Mouse (Mus musculus) adrenal gland, adult 2 months (tissue): Measurements from ENCODE around the gene Gm5475. TPM values are rescaled to one million over a fixed set of nuclear protein-coding genes. Genes with fewer than 3 reads are reported as not detected.
"Not testable (repeated sequence)": the region's sequence is repeated elsewhere in the genome, so short reads cannot be mapped to it uniquely, and the experiment has no call there.

Source experiments
- DNase-seq: peaks from one replicate; pipeline ENCODE4 v3.0.0; 2021
- long read RNA-seq: library from polyadenylated mRNA; stranded (forward); transcript quantifications from one replicate; pipeline ENCODE4 v2.0.0, GENCODE M21; 2021
- polyA plus RNA-seq: library from polyadenylated mRNA; depleted of rRNA; stranded (reverse); fragments of >200 nt; gene quantifications from 2 replicates; pipeline ENCODE4 v1.2.3, GENCODE M21; 2012; rRNA removed
- total RNA-seq, 2 experiments: library from RNA; stranded (reverse); gene quantifications; 2 replicates each; pipeline ENCODE4 v1.2.3; 2021

The Gm5475 gene
- total RNA-seq, result not detected
- 0.06 and 0.19 TPM in 2 replicates for polyA plus RNA-seq
- long read RNA-seq, result 0 reads

DNA sequence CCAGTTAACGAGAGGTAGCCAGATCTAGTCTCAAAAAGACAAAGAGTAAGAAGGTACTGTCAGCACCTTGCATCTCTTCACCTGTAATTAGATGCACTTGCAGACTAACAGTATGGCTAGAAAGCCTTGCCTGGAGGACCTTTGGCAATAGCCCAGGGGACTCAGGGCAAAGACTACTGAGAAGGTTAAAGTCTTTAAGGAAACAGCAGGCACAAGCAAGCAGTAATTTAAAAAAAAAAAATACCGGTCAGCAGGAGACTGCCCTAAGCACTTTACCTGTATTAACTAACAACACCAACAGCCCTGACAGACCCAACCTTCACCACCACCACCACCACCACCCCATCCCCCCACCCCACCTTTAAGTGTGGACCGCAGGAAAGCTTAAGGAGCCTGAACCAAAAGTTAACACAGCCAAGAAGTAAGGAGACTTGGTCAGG is at the start of gene Gm5475:
Gene Gm5475, plus strand, starts transcription at position 390 of the 440 bp plus-strand sequence.
- not testable (repeated sequence) for DNase-seq

DNA sequence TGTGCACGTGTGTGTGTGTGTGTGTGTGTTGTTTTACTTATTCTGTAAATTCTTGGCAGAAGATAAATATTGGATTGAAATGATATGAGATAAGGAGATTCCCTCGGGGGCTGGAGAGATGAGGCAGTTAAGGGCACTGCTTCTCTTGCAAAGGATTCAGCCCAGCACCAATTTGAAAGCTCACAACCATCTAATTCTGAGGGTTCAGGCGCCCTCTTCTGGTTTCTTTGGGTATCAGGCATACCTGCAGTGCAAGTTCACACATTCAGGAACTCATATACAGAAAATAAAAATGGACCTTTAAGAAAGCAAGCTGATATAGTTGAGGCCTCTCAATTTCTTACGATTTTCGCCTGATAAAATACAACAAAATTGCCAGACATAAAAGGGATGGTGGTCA is 46.9 kb upstream of the Gm5475 start:
- peak; percentile 52 for DNase-seq

DNA sequence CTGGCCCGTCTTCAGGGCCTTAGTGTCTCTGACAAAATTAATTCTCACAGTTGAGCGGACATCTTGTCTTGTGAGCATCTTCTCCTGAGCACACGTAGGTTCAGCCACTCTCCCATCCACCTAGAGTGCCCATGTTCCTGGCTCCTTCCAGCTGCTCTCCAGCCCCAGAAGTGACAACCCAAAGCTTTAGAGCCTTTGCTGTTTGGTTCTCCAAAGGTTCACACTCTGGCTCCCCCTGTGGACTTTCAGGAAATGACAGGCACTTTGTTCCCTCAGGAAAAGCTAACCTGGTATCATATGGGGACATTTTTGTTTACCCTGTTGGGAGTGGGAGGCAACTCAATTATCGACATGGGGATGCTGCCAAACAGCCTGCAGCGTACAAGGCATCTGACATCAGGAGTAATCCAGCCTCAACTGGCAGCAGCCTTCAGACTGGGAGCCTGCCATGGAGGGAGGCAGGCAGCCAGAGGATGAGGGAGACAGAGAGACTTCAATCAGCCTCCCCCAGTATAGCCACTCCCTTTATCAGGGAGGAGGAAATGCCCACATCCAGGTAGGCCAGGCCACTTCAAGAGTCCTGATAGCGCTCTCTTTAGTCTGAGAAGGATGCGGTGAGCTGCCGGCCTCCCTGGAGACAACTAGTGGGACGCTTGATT is 44.0 kb upstream of the Gm5475 start:
- DNase-seq, result peak; percentile 32

DNA sequence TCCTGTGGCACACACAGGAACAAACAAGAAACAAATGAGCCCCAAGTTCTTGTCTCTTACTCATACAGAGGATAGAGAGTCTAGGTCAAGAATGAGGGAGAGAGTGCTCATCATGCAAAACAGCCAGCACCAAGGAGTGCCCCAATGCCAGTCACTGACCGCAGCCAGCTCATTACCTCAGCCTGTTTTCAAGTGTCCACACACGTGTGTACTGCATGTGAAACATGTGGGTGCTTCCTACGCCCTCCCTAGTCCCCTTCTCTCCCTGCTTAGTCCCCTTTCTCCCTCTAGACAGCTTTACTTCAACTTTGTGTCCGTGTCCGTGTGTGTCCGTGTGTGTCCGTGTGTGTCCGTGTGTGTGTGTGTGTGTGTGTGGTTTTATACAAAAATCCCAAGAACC is 42.3 kb upstream of the Gm5475 start:
- no peak for DNase-seq

DNA sequence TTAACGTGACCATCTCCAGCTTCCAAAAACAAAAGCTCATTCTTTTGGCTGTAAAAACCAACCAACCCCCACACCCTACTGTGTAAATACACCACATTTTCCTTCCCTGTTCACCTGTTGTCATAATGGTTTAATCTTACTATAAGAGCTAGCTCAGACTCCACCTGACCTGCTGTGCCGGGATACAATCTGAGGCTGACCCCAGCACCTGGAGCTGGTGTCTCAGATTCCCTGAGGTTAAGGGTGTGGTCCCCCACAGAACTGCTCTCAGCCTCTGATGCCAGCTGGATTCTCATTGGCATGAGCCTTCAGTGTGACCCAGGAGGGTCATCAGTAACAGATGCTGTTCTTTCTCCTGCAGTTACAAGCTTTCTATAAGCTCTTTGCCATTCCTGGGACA is 41.8 kb upstream of the Gm5475 start:
- DNase-seq, result no peak

DNA sequence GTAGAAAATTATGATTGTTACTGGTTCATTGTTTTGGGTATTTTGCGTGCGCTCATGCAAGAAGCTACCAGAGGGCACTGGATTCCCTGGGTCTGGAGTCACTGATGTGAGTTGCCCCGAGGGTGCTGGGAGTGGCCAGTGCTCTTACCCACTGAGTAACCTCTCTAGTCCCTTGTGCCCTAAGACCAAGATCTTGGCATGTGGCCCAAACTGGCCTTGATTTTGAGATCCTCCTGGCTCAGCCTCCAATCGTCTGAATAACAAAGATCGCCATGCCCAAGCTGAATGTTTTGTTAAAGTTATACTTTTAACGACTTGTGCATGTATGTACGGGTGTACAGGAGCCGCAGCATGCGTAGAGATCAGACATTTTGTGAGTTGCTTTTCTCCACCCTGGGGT is 36.2 kb upstream of the Gm5475 start:
- no peak for DNase-seq

DNA sequence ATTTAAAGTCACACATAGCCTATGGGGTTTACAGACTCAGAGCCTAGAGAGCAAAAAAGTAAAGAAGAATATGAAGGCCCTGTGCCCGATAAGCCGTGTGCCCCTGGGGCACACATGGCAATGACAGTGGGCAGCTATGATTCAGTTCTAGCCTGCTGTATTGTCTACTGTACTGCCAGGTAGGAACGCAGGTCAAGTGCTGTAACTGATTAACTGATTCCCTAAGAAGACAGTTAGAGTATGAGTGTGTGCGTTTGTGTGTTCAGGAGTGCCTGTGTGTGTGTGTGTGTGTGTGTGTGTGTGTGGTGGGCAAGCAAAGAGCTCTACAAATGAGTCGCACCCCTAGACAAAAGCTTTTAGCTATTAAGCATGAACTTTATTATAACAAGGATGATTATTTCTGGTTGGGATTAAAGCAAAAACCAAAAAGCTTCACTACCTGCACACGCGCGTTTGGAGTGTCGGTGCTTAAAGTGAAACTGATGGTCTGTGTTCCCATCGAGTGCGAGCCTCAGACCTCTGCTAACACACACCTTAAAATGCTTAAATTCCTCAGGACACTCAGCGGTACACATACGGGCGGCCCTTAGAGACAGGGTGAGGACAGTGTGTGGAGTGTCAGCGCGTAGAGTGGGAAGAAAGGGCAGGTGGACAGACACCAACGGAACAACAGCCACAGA is 34.3 kb upstream of the Gm5475 start:
- no peak for DNase-seq

DNA sequence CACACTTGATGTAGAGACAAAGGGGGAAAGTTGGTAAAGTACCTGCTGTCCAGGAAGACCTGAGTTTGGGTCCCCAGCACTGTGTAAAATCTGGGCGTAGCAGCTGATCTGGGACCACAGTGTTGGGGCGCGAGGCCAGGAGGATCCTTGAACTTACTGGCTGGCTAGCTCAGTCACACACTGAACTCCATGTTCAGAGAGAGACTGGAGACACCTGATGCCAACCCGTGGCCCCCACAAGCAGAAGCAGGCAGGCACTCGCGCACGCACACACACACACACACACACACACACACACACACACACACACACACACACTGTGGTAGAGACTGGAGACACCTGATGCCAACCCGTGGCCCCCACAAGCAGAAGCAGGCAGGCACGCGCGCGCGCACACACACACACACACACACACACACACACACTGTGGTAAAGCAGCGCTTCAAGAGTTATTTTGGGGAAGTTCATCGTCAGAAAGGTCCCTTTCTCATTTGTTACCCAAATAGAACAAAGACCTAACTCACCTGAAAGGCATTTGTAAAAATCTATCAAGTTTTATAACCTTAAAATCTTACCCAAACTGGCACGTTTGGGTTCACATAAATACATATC is 33.6 kb upstream of the Gm5475 start:
- no peak for DNase-seq

DNA sequence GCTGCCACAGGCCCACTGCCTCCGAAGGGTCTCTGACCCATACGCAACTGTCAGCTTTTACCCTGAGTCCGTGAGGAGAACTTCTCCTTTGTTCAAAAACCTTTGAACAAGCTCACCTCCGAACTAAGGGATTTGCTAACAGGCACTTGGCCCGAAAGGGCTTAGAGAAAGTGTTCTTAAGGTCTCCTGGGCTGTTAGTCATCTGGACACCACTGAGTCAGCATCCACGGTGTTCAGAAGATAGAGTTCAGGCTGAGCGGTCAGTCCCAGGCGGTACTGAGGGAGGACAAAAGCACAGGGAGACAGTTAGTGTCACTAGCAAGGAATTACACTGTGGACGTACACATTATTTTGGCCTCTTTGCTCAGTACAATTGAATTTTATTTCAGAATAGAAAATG is 33.1 kb upstream of the Gm5475 start:
- DNase-seq, result peak; percentile 58

DNA sequence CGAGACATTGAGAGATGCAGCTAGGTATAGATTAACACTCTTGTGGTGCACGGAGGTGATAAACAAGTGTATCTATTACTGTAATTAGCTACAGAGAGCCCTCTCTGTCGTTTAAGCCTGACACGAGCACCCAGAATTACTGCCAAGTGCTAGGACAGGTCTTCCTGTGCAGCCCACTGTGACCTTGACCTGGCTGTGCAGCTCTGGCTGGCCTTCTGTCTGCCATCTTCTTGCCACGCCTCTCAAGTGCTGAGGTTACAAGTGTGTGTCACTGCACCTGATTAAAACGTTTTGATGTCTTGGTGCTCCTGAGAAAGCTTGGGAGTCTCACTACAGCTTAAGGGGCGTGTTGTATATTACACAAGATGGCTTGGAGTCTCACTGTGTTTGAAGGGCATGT is 30.9 kb upstream of the Gm5475 start:
- no peak for DNase-seq

DNA sequence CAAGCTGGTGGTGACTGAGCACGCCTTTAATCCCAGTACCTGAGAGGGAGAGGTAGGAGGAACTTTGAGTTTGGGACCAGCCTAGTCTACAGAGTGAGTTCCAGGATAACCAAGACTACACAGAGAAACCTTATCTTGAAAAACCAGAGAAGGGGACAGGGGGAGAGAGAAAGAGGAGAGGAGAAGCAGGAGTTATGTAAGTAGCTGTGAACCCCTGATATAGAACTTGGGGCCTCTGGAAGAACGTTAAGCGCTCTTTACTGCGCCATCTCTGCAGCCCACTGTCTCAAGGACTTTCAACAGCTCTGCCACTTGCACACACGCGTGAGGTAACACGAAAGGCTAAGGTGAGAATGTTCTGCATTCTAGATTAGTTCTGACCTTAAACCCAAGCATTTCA is 30.3 kb upstream of the Gm5475 start:
- no peak for DNase-seq

DNA sequence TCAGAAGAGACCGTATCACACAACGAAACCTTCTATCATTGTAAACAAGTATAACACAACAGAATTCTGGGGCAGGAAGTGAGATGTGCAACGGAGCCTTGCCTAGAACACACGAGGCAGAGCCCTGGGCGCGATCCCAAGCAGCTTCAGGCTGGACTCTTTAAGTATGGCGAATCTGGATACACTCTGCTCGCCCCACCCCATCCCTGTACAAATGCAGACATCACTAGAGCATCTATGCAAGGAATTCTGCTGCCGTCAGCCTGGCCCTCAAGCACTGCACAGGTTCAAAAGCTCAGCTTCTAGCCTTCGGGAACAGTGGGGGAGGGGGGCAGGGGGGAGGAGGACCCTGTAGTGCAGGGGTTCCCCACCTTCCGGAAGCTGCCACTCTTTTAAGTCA is 28.9 kb upstream of the Gm5475 start:
- no peak for DNase-seq

DNA sequence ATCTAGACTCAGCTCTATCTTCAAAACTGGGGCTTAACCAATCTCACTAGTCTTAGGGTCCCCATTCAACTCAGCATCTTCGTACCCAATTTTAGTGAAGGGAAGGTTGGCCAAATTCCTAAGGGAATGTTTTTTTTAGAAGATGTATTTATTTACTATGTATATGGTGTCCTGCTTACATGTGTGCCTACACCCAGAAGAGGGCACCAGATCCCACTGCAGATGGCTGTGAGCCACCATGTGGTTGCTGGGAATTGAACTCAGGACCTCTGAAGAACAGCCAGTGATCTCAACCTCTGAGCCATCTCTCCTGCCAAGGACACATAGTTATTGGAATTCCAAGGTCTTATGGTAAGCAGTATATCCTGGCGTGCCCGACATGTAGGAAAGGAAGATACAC is 26.4 kb upstream of the Gm5475 start:
- no peak for DNase-seq

DNA sequence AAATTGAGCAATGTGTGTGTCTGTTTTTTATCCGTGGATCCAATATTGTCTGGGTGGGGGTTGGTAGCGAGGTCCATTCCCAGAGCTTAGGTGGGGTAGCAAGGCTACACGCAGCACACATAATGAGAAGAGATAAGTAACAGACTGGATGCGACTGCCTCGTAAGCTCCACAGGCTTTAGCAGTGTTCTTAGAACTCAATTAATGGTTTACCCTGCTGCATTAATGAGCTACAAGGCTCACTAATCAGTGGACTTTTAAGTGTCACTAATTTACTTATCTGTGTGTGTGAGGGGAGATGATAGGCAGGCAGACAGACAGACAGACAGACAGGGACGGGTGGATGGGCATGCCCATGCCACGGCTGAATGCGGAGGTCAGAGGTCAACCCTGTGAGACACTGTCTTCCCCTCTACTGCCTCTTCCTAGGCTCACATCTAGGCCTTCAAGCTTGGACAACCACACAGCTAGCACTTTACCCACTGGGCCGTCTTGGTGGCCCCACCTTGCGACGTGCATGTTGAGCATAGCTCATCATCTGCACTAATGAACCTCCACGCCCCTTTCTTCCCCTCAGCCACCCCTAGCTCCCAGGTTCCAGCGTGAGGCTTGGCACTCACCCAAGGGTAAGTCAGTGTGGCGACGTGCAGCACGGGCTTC is 21.2 kb upstream of the Gm5475 start:
- no peak for DNase-seq

DNA sequence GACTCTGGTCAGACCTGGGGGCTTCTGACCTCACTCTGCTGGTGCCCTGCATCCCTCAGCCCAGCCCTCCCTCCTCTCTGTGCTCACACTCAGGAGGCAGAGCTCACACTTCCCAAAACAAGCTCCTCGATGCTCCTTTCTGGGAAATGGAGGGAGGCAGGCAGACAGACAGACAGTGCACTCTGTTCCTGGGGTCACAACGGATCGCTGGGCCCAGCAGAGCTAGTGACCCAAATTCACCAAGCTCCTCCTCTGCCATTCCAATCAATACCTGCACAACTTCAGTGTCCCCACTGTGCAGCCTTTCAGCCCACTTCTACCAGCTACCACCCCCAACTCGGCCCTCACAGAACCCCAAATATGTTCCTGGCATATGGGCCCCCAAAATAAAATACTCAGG is 20.1 kb upstream of the Gm5475 start:
- no peak for DNase-seq

DNA sequence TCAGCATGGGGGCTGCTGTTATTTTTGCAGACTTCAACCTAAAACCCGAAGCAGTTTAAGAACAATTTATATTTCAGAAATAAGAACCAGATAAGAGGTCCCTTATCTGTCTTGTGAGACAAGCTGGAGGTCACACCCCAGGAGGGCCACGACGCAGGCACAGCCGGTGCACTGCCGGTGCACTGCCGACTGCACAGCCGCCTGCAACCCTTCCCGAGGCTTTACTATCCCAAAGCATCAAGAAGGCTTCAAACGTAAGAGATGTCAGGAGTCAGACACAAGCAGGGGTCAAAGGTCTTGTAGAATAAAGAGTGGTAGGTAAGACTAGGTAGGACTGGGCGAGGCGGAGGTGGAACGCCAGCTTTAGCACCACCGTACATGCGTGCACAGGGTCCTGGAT is 19.6 kb upstream of the Gm5475 start:
- no peak for DNase-seq

DNA sequence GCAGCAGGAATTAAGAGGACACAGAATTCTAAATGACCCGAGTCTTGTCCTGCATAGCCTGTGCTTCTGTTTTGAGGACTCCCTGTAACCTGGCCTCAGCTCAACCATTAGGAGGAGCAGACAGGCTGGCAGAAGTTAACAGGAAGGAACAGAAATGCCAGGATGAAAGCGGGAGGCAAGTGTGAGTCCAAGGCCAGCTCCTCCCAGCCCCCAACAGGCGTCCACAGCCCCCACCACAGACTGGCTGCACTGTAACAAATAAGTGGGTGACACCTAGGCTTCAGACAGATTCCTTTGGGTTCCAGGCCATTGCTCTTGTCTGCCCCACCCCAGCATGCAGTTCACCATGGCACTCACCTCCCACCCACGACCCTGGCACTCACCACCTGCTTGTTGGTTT is 19.1 kb upstream of the Gm5475 start:
- DNase-seq, result peak; percentile 66

DNA sequence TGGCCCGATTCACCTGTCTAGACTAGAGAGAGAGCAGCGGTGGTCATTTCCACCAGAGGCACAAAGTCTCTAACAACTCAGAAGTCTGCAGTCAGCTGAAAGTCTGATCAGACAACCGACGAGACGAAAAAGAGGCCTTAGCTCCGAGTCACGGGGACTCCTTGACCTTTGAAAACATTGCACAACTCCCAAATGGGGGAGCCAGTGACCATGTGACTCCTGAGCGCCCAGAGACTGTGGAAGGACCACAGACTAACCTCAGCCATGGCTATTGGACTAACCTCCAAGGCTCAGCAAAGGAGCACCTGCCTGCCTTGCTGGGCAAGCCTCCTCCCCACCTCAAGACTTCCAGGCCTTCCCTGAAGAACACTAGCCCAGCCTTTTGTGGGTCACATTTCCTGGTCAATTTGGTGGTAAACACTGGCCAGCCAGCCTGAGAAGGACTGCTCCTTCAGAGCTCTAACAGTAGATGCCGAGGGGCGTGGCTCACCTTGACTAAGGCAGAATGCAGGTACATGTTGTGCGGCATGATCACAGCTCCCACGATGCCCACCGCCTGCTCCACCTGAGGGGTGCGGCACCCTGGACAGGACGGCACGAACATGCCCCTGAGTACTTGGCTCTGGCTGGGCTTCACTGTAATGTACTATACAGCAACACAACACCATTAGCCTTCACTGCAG is 18.5 kb upstream of the Gm5475 start:
- peak; percentile 84 for DNase-seq

DNA sequence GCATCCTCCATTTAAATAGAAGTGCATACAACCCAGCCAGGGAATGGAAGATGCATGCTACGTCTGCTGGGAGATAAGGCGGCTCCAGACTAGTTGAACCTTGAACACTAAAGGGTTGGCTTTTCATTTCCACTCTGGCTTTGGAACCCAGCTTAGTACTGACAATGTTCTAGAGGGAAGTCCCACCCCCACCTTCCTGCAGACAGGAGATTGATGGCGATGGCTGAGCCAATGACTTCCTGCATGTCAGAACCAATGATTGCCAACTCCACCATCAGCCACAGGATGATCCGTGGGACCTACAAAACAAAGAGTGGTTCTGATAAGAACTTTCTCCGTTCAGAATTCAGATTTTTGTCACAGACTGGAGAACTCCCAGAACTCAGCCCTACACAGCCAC is 15.9 kb upstream of the Gm5475 start:
- no peak for DNase-seq

DNA sequence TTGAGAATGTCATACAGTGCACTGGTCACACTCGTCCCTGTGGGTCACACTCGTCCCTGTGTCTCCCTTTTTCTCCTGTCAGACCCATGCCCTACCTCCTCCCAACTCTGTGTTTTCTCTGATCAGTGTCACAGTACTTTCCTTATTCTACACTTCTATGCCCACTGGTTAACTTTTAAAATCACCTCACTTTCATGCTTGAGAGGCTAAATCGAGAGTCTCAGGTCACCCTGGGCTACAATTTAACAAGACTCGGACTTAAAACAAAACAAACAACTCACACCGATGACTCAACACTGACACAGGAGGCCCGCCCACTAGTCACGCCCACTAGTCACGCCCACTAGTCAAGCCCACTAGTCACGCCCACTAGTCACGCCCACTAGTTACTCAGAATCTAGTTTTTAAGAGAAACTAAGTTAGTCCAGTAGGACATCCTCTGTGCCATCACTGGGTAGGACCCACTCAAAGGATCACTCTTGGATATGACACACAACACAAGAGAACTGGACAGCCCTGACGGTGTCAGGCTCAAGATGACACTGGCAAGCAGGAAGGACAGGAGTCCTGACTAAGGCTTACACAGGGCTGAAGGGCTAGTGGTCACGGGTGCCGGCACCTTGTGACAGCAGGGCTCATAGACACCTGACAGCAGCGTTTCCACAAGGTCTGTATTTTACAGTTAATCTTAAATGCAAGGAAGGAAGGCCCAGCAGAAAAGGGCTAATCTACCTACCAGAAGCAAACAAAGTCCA is 10.9 kb upstream of the Gm5475 start:
- peak; percentile 83 for DNase-seq

DNA sequence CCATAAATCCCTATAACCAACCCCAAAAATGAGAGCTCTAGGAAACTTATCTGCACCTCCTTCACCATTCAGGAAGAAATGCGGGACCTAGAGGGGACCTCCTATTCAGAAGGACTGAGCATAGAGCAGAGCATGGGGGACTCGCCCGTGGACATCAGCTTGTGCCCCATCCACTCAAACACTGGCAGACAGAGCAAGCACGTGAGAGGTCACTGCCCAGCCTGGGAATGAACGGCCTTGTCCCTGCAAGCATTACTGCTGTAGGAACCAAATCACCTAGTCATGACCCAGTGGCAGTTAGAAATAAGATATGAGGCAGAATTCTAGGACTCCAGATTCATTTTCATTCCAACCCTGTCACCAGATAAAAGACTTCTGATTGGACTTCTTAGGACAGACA is 10.2 kb upstream of the Gm5475 start:
- DNase-seq, result no peak

DNA sequence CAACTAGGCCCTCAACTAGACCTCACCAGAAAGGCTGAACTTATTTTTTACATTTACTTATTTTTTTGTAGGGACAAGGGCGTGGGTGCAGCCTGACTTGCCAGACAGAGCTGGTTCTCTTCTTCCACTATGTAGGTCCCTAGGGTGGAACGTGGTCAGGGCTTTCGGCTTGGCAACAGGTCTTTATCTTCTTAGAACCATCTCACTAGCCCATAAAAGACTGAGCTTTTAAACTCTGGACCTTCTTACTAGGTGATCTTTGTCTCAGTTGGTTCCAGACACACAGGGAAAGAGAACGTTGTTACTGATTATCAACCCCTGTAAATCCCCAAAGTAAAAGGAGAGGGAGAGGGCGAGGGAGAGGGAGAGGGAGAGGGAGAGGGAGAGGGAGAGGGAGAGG is 8.6 kb upstream of the Gm5475 start:
- DNase-seq, result no peak
